Mouse (Mus musculus) lung, postnatal 4 days (tissue): ENCODE data around the gene Olfr1212.

ENCODE experiments used
- DNase-seq, 2 experiments: peaks; one replicate each; pipeline ENCODE4 v3.0.0; 2021

Olfr1212 gene

DNA sequence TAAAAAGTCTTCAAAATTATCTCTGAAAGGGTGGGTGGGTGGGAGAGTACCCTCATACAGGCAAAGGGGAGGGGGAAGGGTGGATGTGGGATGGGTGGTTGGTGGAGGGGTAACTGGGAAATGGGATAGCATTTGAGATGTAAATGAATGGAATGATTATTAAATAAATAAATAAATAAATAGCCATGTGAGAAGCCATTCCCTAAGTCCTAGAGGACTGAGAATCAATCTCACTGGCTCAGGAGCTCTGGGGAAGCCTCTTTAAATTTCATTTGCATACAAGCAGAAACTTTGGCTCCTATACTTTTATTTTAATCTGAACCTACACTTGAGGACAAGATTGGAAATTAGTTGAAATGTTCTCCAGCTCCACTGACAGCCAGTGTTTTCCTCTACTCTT, at the start of gene Olfr1212:
TSS of gene Olfr1212 (plus strand) at position 301 of the 400 bp plus-strand sequence.
- DNase-seq: no peak

GRCm38 (mm10) chr2:88915057-88915456, 38.7 kb upstream of the Olfr1212 start, which contains the start of gene Olfr1209:
Gene Olfr1209 (minus strand): TSS chr2:88915157.
- DNase-seq: no peak

GRCm38 (mm10) chr2:88938011-88938410, 15.8 kb upstream of the Olfr1212 start, which contains the start of gene Olfr1211:
Gene Olfr1211 (minus strand): TSS chr2:88938111.
- no peak for DNase-seq

- DNase-seq: no peak
These were observed 26.4 kb downstream of the Olfr1212 start, which contains the start of gene Gm13762 for GRCm38 (mm10) chr2:88980181-88980580. Gene Gm13762 (minus strand): TSS chr2:88980281.

DNA sequence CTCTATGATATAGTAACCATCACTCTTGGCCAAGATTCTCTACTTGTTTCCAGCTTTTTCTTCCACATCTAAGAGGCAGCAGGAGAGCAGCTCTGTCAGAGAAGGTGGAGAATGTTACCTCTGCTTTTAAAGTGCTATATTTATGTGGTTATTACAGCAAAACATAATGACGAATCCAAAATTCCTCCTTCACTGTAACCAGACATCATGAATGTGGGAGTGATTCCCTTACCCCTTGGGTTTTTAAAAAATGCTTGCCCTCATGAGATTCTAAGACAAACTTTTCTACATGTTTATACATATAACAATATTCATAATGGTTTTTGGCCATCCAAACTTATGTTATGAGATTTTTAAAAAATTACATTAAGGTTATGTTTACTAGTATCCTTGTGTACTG, 38.8 kb downstream of the Olfr1212 start, which contains the start of gene Olfr1214:
TSS of gene Olfr1214 (minus strand) at position 101 of the 400 bp plus-strand sequence.
- no peak for DNase-seq

DNA sequence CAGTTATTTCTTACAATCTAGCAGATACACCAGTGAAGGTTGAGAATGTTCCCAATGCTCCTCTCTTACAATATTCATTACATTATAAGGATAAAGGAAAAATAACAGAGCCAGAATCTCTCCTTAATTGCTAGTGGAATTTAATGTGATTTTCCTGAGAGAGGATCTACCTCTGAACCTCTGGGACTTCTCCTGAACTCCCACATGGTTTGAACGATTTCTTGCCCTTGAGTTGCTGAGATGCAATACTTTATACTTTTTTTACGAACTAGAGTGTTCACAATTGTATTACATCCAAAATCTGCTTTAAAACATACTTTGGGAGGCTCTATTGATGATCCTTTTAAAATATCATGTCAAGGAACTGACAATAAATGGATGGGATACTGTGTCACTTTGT, 53.1 kb downstream of the Olfr1212 start, which contains the start of gene Olfr1215:
TSS of gene Olfr1215 (minus strand) at position 101 of the 400 bp plus-strand sequence.
- no peak for DNase-seq
